Mouse (Mus musculus) kidney, postnatal 14 days (tissue): ENCODE results near the gene Mt3.
"Not testable (repeated sequence)": the region's sequence is repeated elsewhere in the genome, so short reads cannot be mapped to it uniquely, and the experiment has no call there.

Experiments
- DNase-seq: peaks from one replicate; pipeline ENCODE4 v3.0.0; 2022; ENCODE audit warnings: mixed read lengths

Gene Mt3

DNA sequence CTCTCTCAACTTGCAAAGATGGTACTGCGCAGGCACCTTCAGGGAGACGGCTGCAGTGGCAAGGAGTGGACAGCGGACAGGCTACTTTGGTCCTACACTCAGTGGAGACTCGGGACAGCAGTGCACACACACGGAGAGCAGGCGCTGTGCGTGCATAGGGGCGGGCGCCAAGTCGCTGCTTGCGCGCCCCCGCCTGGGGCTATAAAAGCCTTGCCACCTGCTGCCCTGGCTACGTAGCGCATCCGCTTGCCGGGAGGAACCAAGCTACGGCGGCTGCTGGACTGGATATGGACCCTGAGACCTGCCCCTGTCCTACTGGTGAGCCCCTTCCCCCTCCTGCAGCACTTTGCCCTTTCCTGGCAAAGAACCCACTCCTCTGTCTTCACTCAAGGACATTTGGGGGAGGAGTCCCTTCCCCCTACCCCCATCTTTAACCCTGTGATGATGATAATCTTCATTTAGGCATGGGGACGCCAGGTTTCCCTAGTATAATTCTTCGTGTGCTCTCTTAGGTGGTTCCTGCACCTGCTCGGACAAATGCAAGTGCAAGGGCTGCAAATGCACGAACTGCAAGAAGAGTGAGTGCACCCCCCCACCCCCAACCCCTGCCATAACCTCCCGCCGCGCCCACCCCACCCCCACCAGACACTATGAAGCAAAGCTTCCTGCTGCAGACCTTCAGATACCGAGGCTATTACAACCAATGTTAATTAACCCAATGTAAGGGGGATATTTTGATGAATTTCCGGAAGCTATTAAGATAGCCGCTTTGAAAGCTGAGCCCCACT lies at the start of gene Mt3:
Gene Mt3 (plus strand): TSS at position 95 of the 788 bp plus-strand sequence.
- peak; percentile 48 for DNase-seq

DNA sequence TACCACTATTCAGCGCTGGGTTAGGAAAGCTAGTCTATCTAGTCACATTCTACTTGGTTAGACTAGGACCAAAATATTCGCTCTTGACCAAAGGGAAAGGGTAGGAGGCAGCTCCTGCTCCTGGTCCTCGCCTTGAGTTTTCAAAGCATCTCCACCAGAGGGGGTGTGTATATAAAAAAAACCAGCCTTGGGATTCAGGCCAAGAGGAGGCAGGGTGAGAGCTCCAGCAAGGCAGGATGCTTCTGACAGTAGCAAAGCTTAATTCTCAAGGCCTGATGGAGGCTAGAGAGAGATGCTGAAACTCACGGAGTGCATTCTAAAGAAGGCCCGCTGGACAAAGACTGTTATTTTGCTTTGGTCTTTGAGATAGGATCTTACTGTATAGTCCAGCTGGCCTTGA lies 48.3 kb upstream of the Mt3 start:
- peak; percentile 14 for DNase-seq

DNA sequence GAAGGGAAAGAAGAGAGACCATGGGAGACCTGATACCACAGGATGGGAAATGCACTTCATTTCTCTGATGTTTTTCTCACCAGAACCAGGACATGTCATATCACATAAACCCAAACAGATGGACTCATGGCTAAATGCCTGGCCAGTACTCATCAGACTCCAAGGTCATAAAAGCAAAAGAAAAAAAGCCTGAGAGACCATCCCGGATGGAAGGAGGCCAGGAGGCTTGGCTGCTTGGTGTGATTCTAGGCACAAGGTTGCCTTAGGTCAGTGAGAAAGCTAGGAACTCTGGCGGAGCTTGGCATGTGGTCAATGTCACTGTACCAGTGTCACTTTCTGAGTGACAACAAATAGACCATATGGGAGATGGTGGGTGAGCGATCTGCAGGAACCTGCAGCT lies 44.5 kb upstream of the Mt3 start:
- peak; percentile 41 for DNase-seq

DNA sequence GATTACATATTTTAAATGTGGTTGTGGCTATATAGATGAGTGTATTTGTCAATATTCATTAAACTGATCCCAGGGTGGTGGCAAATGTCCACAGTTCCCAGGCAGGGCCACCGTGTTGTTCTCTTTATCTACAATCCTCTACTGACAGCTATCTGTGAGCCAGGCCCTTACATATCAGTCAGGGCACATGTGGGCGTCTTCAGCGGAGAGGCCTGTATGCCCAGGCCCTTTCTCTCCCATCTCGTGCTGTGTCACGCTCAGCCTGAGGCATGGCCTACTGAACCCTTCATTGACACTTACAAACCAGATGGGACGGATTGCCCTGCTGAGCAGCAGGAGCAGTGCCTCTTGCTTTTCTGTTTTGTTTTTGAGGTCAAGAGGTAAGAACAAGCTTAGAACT lies 43.0 kb upstream of the Mt3 start:
- DNase-seq: no peak

DNA sequence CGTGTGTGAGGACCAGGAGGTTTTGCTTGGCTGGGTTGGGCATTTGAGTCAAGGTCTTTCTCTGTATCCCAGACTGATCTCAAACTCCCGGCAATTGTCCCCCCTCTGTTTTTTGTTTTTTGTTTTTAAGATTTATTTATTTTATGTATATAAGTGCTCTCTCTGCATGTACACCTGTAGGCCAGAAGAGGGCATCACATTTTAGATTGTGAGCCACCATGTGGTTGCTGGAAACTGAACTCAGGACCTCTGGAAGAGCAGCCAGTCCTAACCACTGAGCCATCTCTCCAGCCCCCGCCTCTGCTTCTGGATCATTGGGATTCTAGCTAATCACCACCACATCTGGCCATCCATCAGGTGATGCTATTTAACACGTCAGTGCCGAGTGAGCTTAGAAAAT lies 42.6 kb upstream of the Mt3 start:
- no peak for DNase-seq

DNA sequence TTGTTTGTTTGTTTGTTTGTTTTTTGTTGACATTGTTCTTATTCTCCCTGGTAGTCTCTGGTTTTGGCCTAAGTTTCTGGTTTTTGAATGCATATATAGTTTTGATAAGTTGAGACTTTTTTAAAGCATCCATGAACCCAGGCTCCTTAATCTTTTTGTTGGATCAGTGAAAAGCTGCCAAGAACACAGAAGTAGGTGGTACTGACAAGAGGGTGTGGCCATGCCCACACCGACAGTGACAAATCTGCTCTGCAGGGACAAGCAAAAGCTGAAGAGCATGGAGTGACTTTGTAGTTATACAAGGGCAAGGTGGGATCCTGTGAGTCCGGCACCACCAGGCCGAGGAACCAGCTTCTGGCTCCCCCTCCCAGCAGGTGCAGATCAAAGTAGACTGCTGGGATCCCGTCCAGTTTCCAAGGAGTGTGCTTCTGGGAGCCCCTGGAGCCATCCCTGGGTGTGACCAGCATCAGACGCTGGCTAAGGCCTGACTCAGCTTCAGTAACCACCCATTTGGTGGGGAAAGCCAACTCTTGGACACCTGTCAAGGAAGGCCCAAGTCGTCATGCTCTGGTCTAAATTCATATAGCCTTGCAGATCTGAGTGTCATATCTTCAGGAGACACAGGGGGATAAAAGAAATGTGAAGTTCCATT lies 41.8 kb upstream of the Mt3 start:
- DNase-seq: no peak

DNA sequence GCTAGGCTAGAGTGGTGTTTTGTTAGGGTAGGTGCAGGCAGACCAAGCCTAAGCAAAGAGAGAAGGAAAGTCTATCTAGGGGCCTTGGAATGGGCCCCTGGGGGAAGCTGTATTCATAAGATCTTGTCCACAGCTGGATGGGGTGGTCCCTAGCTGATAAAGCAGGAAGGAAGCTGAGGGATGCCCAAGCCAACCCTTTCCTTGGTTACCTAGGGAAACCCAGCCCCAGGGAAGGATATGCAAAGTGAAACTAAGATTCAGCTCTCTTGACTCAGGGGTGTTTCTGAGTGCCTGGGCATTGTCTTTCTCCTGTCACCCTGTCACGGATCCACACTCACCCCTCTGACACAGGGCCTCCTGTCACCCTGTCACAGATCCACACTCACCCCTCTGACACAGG lies 39.0 kb upstream of the Mt3 start:
- DNase-seq: no peak

DNA sequence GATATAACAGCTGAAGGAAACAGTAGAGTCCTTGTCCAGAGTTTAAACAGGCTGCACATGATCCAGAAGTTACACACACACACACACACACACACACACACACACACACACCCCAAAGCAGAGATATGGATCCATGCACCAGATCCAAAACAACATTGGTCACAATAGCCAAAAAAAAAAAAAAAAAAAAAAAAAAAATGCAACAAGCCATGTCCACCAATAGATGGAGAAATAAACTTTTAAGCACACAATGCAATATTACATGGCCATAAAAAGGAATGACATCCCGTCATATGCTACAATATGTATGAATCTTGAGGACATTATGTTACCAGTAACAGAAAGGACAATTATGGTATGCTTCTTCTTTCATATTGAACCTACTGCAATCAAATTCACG lies 38.4 kb upstream of the Mt3 start:
- no peak for DNase-seq

DNA sequence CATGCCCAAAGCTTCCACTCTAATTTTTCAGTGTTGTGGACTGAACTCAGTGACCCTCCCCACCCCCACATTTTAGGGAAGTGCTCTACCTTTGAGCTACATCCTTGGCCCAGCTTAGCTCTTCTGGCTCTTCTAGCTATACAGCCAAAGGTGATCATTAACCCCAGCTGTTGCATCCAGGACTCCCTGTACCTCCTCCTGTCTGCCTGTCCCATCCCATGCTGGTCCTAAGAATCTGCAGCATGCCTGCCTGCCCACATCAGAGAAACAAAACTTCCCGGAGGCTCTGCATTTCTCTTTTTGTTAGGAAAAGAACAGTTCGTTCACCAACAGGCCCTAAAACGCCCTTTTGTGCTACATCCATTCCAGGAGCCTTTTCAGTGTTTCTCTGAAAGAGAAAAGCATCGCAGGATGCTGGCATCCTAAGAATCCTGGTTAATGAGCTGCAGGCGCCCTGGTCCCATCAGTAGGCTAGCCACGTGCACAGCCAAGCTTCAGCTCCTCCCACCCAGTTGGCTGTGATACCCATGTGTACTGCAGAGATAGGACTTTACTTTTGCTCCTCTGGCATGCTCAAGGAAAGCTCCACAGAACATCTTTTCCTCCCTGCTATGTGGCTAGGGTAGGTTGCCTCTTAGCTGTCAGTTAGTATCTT lies 33.5 kb upstream of the Mt3 start:
- DNase-seq: peak; percentile 13

DNA sequence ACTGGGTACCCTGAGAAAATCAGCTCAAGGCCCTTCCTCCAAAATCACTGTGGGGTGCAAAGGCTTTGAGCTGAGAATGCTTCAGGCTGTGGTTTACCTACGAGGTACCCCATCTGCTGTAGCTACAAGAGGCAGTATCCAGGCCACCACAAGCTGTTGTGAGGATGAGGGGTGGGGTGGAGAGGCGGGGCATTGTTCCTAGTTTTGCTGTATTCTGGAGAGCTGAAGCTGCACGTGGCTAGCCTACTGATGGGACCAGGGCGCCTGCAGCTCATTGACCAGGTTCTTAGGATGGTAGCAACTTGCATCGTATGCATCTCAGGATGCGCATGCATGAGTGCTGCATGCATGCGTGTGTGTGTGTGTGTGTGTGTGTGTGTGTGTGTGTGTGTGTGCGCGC lies 30.8 kb upstream of the Mt3 start:
- DNase-seq: no peak

DNA sequence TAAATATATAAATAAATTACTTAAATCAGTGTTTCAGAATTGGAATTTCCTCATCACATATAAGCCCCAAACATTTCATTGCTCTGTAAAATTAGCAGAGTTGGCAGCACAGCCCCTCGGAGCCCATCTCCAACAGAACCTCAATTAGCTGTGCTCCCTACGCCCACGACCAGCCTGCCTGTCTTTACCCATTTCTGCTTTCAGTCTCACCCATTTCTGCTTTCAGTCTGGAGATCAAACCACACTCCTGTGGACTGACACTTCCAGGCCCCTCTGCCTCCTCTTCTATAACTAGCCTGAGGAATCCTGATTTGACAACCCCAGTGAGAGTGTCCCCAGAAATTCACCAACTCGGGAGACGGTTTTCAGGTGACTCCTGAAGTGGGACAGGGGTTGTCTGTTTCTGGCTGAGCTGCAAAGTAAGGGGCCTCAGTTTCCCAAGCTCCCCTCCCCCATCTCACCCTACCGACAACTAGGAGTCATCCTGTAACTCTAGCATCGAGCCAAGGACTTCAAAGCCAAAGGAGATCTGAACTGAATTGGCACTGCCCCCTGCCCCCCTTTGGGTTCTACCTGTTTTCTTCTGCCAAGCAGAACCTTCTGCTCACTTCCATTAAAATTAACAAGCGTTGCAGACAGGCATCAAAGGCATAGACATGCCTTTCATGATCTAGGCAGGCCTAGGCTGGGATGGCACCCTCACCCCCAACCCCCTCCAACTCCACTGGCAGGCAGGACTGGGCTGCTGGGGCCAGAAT lies 29.5 kb upstream of the Mt3 start:
- no peak for DNase-seq

DNA sequence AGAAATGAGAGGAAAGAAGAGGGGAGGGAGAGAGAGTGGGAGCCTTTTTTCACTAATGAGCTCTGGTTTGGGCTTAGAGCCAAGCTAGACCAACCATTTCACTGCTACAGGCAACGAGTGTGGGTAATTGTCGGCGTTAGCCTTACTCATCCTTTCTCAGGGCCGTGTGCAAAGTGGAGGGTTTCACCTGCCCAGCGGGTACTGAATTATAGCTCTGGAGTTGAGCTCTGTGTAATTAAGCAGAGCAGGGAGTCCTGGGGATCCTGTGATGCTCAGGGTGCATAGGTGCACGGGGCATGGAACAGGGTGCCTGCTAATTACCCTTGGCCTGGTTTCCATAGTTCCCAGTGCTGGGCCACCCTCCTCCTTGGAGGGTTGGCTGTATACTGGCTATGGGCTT lies 24.7 kb upstream of the Mt3 start:
- DNase-seq: no peak

DNA sequence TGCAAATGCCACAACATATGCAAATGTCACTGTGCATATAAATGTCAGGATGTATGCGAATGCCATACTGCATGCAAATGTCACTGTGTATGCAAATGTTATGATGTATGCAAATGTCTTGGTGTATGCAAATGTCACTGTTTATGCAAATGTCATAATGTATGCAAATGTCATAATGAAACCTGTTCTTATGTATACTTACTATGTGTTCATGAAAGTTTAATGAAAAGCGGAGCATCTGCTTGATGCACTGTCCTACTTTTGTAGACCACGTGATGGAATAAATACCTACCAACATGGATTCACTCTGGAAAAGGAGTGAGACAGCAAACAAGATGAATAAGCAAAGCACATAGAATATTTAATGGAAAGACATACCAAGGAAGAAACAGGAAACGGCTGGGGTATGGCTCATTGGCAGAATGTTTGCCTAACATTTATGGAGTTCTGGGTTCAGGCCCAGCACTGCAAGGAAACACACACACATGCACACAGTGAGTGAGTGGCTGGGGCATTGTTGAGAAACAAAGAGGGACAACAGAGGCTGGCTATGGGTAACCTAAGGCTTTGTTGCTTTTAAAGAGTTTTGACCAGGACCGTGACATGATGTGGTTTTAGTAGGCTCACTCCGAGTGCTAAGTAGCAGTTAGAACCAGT lies 23.1 kb upstream of the Mt3 start:
- no peak for DNase-seq

DNA sequence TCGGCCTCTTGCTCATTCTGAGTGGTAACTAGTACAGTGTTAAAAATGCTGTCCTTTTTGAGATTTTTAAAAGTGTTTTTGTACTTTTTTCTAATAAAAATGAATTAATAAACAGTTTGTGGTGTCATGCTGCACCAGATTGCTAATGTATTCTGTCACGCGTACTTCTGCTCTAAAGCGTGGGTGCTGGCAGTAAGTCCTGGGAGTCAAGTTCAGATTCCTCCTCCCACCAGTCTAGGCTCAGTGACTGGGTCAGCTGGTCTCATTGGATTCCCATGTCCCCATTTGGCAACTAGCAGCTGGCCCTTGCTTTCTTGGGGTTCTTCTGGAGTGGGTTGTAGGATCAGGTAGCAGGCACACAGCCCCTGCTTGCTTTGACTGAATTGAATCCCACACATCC lies 22.3 kb upstream of the Mt3 start:
- no peak for DNase-seq

DNA sequence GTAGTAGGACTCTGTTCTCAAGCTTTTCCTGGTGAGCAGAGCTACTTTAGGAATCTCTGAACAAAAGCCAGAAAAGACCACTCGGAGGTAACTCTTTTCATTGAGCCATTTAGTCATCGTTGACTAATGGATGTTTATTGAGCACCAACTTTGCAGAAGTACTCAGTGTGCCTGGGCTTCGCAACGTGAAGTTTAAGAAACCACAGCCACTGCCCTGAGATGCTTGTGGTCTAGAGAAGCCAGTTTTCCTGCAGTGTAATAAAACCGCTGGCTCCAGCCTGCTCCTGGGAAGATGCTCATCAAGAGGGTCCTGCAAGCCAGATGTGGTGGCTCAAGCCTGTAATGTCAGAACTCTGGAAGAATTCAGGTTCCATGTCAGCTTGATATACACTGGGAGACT lies 20.3 kb upstream of the Mt3 start:
- no peak for DNase-seq

DNA sequence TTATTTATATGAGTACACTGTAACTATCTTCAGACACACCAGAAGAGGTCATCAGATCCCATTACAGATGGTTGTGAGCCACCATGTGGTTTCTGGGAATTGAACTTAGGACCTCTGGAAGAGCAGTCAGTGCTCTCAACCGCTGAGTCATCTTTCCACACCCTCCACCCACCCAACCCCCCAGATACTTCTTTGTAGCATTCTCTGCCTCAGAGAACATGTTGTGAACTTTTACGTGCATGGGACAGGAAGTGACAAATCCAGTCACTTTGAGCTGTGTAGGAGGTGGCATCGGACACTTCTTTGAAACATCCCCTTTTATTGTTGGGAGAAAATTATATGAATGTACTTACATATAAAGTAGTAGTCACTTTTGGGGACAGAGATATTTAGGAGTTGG lies 17.8 kb upstream of the Mt3 start:
- not testable (repeated sequence) for DNase-seq

DNA sequence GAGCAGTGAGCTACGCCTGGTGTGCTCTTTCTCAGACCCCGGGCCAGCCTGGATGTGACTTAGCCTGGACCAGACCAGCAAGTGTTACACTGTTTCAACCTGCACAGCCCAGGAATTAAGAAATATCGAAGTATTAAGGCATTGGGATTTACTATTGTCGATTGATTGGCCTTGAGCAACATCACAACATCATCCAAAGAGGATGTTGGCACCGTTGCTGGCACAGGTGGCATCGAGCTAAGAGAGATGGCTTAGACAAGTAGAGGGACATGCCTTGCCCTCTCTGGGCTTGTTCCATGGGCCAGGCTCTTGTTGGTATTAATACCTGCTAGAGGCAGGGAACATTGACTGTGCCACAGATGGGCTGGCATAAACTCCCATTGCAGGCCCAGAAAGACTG lies 16.9 kb upstream of the Mt3 start:
- no peak for DNase-seq

DNA sequence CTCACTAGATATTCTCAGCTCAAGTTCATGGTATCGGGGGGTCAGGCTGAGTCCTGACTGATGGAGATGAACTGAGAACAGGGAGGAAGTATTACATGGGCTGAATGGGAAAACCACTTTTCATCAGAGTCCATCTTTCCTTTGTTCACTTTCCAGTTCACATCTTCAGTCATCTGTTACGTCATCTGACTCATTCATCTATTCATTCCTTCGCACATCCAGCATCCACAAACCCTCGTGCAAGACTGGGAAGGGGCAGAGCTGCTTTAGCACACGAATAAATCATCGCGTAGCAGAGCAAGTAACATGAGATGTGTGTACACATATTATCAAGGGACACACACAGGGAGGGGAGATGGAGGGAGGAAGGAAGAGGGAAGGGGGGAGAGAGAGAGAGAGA lies 16.2 kb upstream of the Mt3 start:
- no peak for DNase-seq

DNA sequence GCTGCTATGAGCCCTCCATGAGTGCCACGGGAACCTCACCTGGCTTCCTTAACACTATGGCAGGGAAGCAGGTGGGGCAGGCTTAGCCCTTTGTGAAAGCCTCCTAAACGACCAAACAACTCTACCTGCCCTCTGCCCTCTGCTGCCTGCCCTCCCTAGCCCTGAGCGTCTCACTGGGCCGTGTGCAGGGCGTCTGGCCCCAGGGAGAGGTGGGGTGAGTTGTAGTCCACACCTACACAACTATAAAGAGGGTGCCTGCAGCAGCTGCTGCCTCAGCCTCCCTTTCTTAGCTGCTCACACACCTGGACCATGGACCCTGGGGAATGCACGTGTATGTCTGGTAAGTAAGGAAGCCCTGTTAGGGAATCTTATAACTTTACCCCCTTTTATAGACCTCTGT lies 15.5 kb upstream of the Mt3 start, which contains the start of gene Mt4:
Gene Mt4 (plus strand): TSS at position 265 of the 400 bp plus-strand sequence.
- no peak for DNase-seq

DNA sequence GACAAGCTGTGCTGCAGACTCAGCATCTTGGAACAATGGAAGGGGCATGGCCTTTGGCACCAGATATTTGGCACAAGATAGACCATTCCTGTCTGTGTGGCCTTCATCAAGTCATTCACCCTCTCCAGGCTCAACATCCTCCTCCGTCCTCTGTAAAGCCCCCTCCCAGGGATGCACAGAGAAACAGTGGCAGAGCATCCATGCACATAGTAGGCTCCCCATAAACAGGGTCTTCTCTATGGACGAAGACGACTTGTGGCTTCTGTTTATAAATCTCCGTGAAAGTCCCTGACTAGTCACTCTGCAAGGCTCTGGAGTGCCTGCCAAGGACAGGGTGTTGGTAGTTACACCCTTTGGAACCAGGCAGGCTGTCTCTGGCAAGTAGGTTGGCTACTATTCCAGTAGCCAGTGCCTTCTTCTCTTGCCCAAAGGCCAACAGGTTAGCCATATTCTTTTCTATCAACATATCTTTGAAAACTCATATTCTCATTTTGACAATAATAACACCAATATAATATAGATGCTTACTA lies 12.1 kb upstream of the Mt3 start:
- DNase-seq: no peak

DNA sequence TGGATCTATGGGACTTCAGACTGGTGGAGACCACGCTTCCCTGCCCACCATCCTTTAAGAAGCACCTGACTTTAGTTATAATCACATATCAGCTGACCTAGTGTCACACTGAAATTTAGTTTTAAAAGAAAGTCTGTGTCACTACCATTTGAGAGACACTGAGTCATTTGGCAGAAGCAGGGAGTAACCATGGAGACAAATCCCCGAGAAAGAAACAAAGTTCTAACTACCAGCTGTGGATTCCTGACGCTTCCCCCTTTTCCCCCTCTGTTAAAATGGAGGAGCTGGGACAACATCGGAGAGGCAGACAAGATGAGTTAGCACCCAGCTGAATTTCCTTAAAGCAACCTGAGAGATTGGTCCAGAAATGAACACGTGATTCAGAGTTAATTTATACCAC lies 4.2 kb upstream of the Mt3 start:
- DNase-seq: no peak

DNA sequence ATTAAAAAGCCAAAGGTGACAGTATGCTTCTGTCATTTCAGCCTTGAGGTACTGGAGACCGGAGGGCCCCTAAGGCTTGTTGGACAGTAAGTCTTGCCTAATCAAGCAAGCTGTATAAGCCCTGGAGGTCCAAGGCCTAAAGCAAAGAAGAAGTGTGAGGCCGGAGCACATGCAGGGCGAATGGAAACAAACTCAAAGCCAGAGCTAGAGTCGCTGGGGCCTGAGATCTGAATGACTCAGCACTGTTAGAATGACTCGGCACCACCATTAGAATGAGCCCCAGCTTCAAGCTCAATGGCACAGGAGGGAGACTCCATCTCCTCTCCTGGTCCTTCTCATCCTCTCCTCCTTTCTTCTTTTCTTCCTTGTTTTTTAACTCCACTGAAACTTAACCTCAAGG lies 1.5 kb upstream of the Mt3 start:
- DNase-seq: no peak

DNA sequence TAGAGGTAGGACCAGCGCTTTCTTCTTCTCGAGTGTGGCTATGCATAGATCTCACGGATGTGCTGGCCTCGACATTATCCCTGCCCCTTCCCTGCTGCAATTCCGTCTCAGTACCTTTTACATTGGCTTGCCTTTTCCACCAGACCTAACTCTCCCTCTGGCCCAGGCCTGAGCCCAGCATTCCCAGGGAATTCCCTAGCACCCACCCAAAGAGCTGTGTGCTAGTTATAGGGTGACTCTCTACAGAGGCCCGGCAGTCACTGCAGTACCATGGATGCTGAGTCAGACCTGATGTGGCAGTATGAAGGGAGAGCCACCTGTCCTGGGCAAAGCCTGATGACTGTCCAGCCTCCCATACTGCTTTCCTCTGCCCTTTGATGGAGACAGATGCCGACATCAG lies 1.0 kb downstream of the Mt3 start:
- no peak for DNase-seq
